Mouse (Mus musculus): ENCODE measurements around the gene Hivep3. TPM values are rescaled to one million over a fixed set of nuclear protein-coding genes. Genes with fewer than 3 reads are reported as not detected.

The Hivep3 gene
- polyA plus RNA-seq, 1 experiment: 0.54 TPM

- no peaks in the 10 kb centered on the region for H3K79me2 ChIP-seq (ENCODE audit: control insufficient read depth, insufficient read depth)
- no peak for TF ChIP-seq MYOG (IDR thresholded peaks at IDR 0.05; ENCODE audit: control insufficient read depth in 1 of 3, insufficient read depth in 1 of 3, insufficient read length in 2 of 3, low read depth in 2 of 3)
- no peak for TF ChIP-seq POLR2AphosphoS2 (IDR thresholded peaks at IDR 0.05; ENCODE audit: insufficient read length, low read depth)
- no peak for TF ChIP-seq TCF12 (IDR thresholded peaks at IDR 0.05; ENCODE audit: insufficient read depth, poor library complexity, severe bottlenecking)
- no peak for TF ChIP-seq SRF (IDR thresholded peaks at IDR 0.05; ENCODE audit: control insufficient read depth, insufficient read length, low read depth)
- no peak for TF ChIP-seq MAX (IDR thresholded peaks at IDR 0.05; ENCODE audit: low read depth)
- no peak overlapping the region for H3K4me3 ChIP-seq
- H3K4me2 ChIP-seq (ENCODE audit: low read depth): no peak overlapping the region
- no peak overlapping the region for H3ac ChIP-seq (ENCODE audit: control insufficient read depth, insufficient read length)
- no peaks in the 10 kb centered on the region for H3K36me3 ChIP-seq (ENCODE audit: control insufficient read depth, insufficient read depth)
- H3K27me3 ChIP-seq (ENCODE audit: control insufficient read depth, insufficient read depth, insufficient read length): no peaks in the 10 kb centered on the region
Observed at GRCm38 (mm10) chr4:120163242-120163641, 429.7 kb downstream of the Hivep3 start.

- H3K79me2 ChIP-seq (ENCODE audit: control insufficient read depth, insufficient read depth): no peaks in the 10 kb centered on the region
- H3K4me3 ChIP-seq: no peak overlapping the region
- H3K27me3 ChIP-seq (ENCODE audit: control insufficient read depth, insufficient read depth, insufficient read length): no peaks in the 10 kb centered on the region
- no peak for TF ChIP-seq MYOD1 (IDR thresholded peaks at IDR 0.05; ENCODE audit: control insufficient read depth in 1 of 3, insufficient read length in 2 of 3, low read depth in 2 of 3)
- no peak for TF ChIP-seq MYOG (IDR thresholded peaks at IDR 0.05; ENCODE audit: control insufficient read depth in 1 of 3, insufficient read depth in 1 of 3, insufficient read length in 2 of 3, low read depth in 2 of 3)
- TF ChIP-seq REST (IDR thresholded peaks at IDR 0.05; ENCODE audit: insufficient read depth, insufficient read length): no peak
- TF ChIP-seq SRF (IDR thresholded peaks at IDR 0.05; ENCODE audit: control insufficient read depth, insufficient read length, low read depth): no peak
- TF ChIP-seq USF1 (IDR thresholded peaks at IDR 0.05; ENCODE audit: low read depth): no peak
- no peak for TF ChIP-seq POLR2A (IDR thresholded peaks at IDR 0.05; ENCODE audit: insufficient read length, low read depth)
- TF ChIP-seq POLR2AphosphoS2 (IDR thresholded peaks at IDR 0.05; ENCODE audit: insufficient read length, low read depth): no peak
- TF ChIP-seq TCF12 (IDR thresholded peaks at IDR 0.05; ENCODE audit: insufficient read depth, poor library complexity, severe bottlenecking): no peak
- TF ChIP-seq TCF3 (IDR thresholded peaks at IDR 0.05; ENCODE audit: insufficient read length, low read depth): no peak
- TF ChIP-seq CEBPB (IDR thresholded peaks at IDR 0.05; ENCODE audit: insufficient read depth, poor library complexity, severe bottlenecking): no peak
- TF ChIP-seq E2F4 (IDR thresholded peaks at IDR 0.05; ENCODE audit: insufficient read depth): no peak
- no peak for TF ChIP-seq MAX (IDR thresholded peaks at IDR 0.05; ENCODE audit: low read depth)
- H3K4me2 ChIP-seq (ENCODE audit: low read depth): no peak overlapping the region
- H3K36me3 ChIP-seq (ENCODE audit: control insufficient read depth, insufficient read depth): no peaks in the 10 kb centered on the region
- H3ac ChIP-seq (ENCODE audit: control insufficient read depth, insufficient read length): no peak overlapping the region
Observed at GRCm38 (mm10) chr4:120164316-120164715, 430.7 kb downstream of the Hivep3 start.

GRCm38 (mm10) chr4:120167778-120168177 is 434.2 kb downstream of the Hivep3 start:
- Histone ChIP-seq H3K27me3 (ENCODE audit: control insufficient read depth, insufficient read depth, insufficient read length) (no peaks in the 10 kb centered on the region), H3K4me2 (ENCODE audit: low read depth) (no peak overlapping the region), H3K79me2 (ENCODE audit: control insufficient read depth, insufficient read depth) (no peaks in the 10 kb centered on the region), H3K4me3 (no peak overlapping the region), H3K36me3 (ENCODE audit: control insufficient read depth, insufficient read depth) (no peaks in the 10 kb centered on the region), H3ac (ENCODE audit: control insufficient read depth, insufficient read length) (no peak overlapping the region)
- TF ChIP-seq MYOG (IDR thresholded peaks at IDR 0.05; ENCODE audit: control insufficient read depth in 1 of 3, insufficient read depth in 1 of 3, insufficient read length in 2 of 3, low read depth in 2 of 3) (peak in 1 of 3 experiments; percentile 25), MYOD1 (IDR thresholded peaks at IDR 0.05; ENCODE audit: control insufficient read depth in 1 of 3, insufficient read length in 2 of 3, low read depth in 2 of 3) (no peak), REST (IDR thresholded peaks at IDR 0.05; ENCODE audit: insufficient read depth, insufficient read length) (no peak)

GRCm38 (mm10) chr4:120168346-120168745 is 434.8 kb downstream of the Hivep3 start:
- no peaks in the 10 kb centered on the region for H3K79me2 ChIP-seq (ENCODE audit: control insufficient read depth, insufficient read depth)
- no peak overlapping the region for H3ac ChIP-seq (ENCODE audit: control insufficient read depth, insufficient read length)
- H3K27me3 ChIP-seq (ENCODE audit: control insufficient read depth, insufficient read depth, insufficient read length): no peaks in the 10 kb centered on the region
- no peak for TF ChIP-seq SRF (IDR thresholded peaks at IDR 0.05; ENCODE audit: control insufficient read depth, insufficient read length, low read depth)
- TF ChIP-seq TCF12 (IDR thresholded peaks at IDR 0.05; ENCODE audit: insufficient read depth, poor library complexity, severe bottlenecking): no peak
- no peak for TF ChIP-seq MAX (IDR thresholded peaks at IDR 0.05; ENCODE audit: low read depth)
- TF ChIP-seq POLR2AphosphoS2 (IDR thresholded peaks at IDR 0.05; ENCODE audit: insufficient read length, low read depth): no peak
- TF ChIP-seq MYOG (IDR thresholded peaks at IDR 0.05; ENCODE audit: control insufficient read depth in 1 of 3, insufficient read depth in 1 of 3, insufficient read length in 2 of 3, low read depth in 2 of 3): no peak
- no peak for TF ChIP-seq POLR2A (IDR thresholded peaks at IDR 0.05; ENCODE audit: insufficient read length, low read depth)
- H3K36me3 ChIP-seq (ENCODE audit: control insufficient read depth, insufficient read depth): no peaks in the 10 kb centered on the region
- no peak overlapping the region for H3K4me2 ChIP-seq (ENCODE audit: low read depth)
- H3K4me3 ChIP-seq: no peak overlapping the region

- Histone ChIP-seq H3K4me2 (ENCODE audit: low read depth) (peak overlapping the region; percentile 18), H3K27me3 (ENCODE audit: control insufficient read depth, insufficient read depth, insufficient read length) (peaks cover 5% of the 10 kb centered on the region), H3K36me3 (ENCODE audit: control insufficient read depth, insufficient read depth) (no peaks in the 10 kb centered on the region), H3K79me2 (ENCODE audit: control insufficient read depth, insufficient read depth) (no peaks in the 10 kb centered on the region), H3K4me3 (no peak overlapping the region), H3ac (ENCODE audit: control insufficient read depth, insufficient read length) (no peak overlapping the region)
- TF ChIP-seq SRF (IDR thresholded peaks at IDR 0.05; ENCODE audit: control insufficient read depth, insufficient read length, low read depth): no peak
- TF ChIP-seq REST (IDR thresholded peaks at IDR 0.05; ENCODE audit: insufficient read depth, insufficient read length): no peak
- TF ChIP-seq E2F4 (IDR thresholded peaks at IDR 0.05; ENCODE audit: insufficient read depth): no peak
- TF ChIP-seq TCF12 (IDR thresholded peaks at IDR 0.05; ENCODE audit: insufficient read depth, poor library complexity, severe bottlenecking): no peak
- TF ChIP-seq POLR2AphosphoS2 (IDR thresholded peaks at IDR 0.05; ENCODE audit: insufficient read length, low read depth): no peak
- no peak for TF ChIP-seq MAX (IDR thresholded peaks at IDR 0.05; ENCODE audit: low read depth)
- TF ChIP-seq USF1 (IDR thresholded peaks at IDR 0.05; ENCODE audit: low read depth): no peak
- no peak for TF ChIP-seq MYOD1 (IDR thresholded peaks at IDR 0.05; ENCODE audit: control insufficient read depth in 1 of 3, insufficient read length in 2 of 3, low read depth in 2 of 3)
- no peak for TF ChIP-seq MYOG (IDR thresholded peaks at IDR 0.05; ENCODE audit: control insufficient read depth in 1 of 3, insufficient read depth in 1 of 3, insufficient read length in 2 of 3, low read depth in 2 of 3)
- no peak for TF ChIP-seq TCF3 (IDR thresholded peaks at IDR 0.05; ENCODE audit: insufficient read length, low read depth)
- no peak for TF ChIP-seq CEBPB (IDR thresholded peaks at IDR 0.05; ENCODE audit: insufficient read depth, poor library complexity, severe bottlenecking)
- TF ChIP-seq POLR2A (IDR thresholded peaks at IDR 0.05; ENCODE audit: insufficient read length, low read depth): no peak
Observed at GRCm38 (mm10) chr4:120170387-120170936, 436.9 kb downstream of the Hivep3 start.

All from myocyte (in vitro differentiated cells).